Mouse (Mus musculus): Measurements from ENCODE around the gene Meis3.

The Meis3 gene

GRCm38 (mm10) chr7:16158735-16159134 lies 16.2 kb upstream of the Meis3 start:
- DNase-seq (ENCODE audit: low read depth, low spot score) = no peak

GRCm38 (mm10) chr7:16160702-16161101 lies 14.2 kb upstream of the Meis3 start:
- DNase-seq (ENCODE audit: low read depth, low spot score) = peak; percentile 68

DNA sequence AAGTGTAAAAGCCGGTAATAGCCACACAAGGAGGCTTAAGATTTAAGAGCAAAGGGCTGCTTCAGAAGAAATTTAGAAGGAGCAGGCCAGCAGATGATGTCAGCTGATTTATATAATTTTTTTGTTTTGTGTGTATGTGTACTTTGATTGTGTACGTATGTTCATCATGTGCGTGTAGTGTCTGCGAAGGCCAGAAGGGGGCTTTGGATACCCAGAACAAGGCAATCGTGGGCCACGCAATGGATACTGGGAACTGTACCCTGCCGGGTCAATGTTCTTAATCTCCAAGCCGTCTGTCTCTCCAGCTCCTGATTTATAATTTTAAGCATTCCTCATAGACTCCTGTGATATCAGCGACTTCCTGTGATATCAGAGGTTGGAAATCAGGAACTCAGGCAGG lies 13.6 kb upstream of the Meis3 start:
- DNase-seq (ENCODE audit: low read depth, low spot score) = no peak

- DNase-seq (ENCODE audit: low read depth, low spot score) = peak; percentile 49
These were observed 12.9 kb upstream of the Meis3 start for GRCm38 (mm10) chr7:16162036-16162435.

- DNase-seq (ENCODE audit: low read depth, low spot score) = peak; percentile 80
These were observed 2.7 kb upstream of the Meis3 start for GRCm38 (mm10) chr7:16172141-16172581.

DNA sequence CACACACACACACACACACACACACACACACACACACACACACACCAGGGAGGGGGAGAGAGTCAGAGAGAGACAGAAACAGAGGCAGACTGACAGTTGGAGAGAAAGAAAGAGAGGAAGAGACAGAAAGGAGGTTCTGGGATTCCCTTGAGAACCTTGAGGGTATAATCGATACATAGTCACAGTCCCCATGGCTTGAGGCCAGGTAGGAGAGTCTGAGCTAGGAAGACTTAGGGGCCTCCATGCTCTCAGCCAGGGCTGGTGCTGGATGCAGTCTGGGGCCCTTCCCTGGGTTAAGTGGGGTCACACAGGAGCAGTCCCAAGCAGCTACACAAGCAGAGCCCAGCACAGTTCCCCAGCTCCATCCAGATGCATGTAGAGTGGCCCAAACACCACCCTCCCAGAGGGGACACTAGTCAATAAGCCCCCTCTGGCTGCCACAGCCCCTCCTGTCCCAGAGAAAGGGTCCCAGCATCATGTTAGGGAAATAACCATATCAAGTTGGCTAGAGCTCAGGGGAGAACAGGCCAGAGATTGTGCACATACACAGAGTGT lies 2.2 kb upstream of the Meis3 start:
- no peak for DNase-seq (ENCODE audit: low read depth, low spot score)

GRCm38 (mm10) chr7:16173146-16173545 lies 1.7 kb upstream of the Meis3 start:
- no peak for DNase-seq (ENCODE audit: low read depth, low spot score)

DNA sequence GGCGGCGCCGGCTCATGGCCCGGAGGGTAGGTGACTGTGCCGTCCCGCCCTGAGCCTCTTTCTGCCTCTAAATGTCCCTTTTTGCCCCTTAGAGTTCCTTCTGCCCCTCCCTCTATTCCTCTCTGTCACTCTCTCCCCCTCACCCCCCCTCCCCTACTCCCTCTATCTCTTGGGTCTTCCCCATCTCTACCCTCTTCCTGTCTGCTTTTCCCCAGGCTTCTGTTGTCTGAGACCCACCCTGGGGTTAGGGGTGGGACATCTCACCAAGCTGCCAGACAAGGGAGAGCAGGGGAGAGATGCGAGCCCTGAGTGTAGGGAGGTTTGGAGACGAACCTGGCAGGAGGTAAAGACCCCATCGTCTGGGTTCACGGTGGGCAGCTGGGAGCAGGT lies 647 bp downstream of the Meis3 start:
- DNase-seq (ENCODE audit: low read depth, low spot score) = peak; percentile 9

- DNase-seq (ENCODE audit: low read depth, low spot score) = no peak
These were observed 3.2 kb downstream of the Meis3 start for GRCm38 (mm10) chr7:16178114-16178513.

- no peak for DNase-seq (ENCODE audit: low read depth, low spot score)
These were observed 8.8 kb downstream of the Meis3 start for GRCm38 (mm10) chr7:16183663-16184062.

GRCm38 (mm10) chr7:16187494-16187893 lies 12.6 kb downstream of the Meis3 start:
- DNase-seq (ENCODE audit: low read depth, low spot score) = no peak

DNA sequence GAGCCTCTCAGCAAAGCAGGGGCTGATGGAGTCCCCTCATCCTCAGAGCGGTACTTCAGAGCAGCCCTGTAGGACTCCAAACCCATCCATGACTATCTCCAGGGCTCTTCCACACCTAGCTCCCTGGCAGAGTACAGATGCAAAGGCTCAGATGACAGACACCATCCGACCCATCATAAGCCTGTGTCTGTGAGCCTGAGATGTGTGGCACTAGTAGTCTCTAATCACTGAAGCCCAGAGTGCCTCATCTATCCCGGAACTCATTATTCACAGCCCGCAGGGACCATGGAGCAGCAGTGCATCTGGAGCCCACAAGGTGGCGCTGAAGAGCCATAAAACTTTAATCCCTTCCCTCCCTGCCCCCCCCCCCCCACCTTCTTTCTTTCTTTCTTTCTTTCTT lies 17.4 kb downstream of the Meis3 start:
- peak; percentile 77 for DNase-seq (ENCODE audit: low read depth, low spot score)

- DNase-seq (ENCODE audit: low read depth, low spot score) = no peak
These were observed 18.8 kb downstream of the Meis3 start for GRCm38 (mm10) chr7:16193702-16194101.

DNA sequence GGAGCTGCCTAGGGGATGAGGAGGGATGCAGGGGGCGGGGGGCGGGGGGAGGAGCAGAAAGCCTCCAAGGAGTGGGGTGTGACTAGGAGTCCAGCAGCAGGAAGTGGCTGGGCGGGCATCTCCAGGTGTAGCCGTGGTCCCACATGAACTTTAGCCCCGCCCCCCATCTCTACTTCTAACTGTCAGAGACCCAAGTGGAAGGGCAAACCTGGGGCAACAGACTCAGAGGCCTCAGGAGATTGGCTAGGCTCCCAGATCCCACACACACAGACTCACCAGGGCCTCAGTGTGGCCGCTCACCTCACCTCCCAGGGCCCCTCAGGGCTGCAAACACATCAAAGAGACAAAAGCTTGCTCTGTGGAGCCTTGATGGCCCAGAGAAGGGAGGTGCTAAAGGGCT lies 21.7 kb downstream of the Meis3 start:
- DNase-seq (ENCODE audit: low read depth, low spot score) = no peak

- no peak for DNase-seq (ENCODE audit: low read depth, low spot score)
These were observed 22.3 kb downstream of the Meis3 start for GRCm38 (mm10) chr7:16197166-16197565.

DNA sequence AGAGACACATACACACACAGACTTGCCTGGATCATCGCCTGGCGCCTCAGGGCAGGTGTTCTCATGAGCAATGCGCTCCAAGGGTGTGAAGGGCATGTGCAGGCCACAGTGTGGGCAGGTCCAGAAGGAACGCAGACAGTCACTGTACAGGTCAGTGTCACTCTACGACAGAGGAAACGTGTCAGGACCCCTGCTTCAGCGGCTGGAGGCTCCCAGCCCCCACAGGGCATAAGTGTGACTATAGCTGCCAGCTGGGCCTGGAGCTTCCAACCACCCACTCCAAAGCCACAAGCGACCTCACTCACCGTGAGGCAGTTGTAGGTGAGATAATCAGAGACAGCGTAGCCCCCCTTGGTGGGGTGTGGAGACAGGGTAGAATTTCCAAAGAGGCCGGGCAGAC lies 23.6 kb downstream of the Meis3 start:
- DNase-seq (ENCODE audit: low read depth, low spot score) = no peak

GRCm38 (mm10) chr7:16201136-16201535 lies 26.2 kb downstream of the Meis3 start:
- no peak for DNase-seq (ENCODE audit: low read depth, low spot score)

- DNase-seq (ENCODE audit: low read depth, low spot score) = no peak
These were observed 28.0 kb downstream of the Meis3 start for GRCm38 (mm10) chr7:16202756-16203504.

- no peak for DNase-seq (ENCODE audit: low read depth, low spot score)
These were observed 28.6 kb downstream of the Meis3 start for GRCm38 (mm10) chr7:16203505-16203903.

- DNase-seq (ENCODE audit: low read depth, low spot score) = no peak
These were observed 29.9 kb downstream of the Meis3 start for GRCm38 (mm10) chr7:16204791-16205190.

DNA sequence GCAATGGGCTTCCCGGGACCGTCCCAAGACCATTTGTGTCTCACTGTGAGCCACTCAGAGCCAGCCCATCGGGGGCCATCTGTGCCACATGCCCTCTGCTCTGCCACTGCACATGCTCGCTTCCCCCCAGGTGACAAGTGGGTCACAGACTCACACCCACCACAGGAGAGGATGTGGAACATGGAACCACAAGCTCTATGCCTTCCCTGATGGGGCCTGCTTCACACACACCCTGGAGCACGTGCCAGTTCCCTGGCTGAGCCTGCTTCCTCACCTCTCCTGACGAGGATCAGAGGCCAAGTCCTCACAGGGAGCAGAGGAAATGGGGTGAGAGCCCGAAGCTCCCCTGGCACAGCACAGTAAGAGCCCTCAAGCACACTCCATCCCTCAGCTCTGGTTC lies 32.2 kb downstream of the Meis3 start:
- DNase-seq (ENCODE audit: low read depth, low spot score) = peak; percentile 24

GRCm38 (mm10) chr7:16207496-16207895 lies 32.6 kb downstream of the Meis3 start:
- DNase-seq (ENCODE audit: low read depth, low spot score) = peak; percentile 89
